Mouse (Mus musculus) hindbrain, embryonic 11.5 days (tissue): ENCODE data around the gene Olfr1211. TPM values are rescaled to one million over a fixed set of nuclear protein-coding genes. Genes with fewer than 3 reads are reported as not detected.

ENCODE experiments used
- ATAC-seq: fragments of 200-750 bp; cut with Nextera tagmentation; 2 replicates; pipeline ENCODE4 v1.8.0; 2017; ENCODE audit warnings: mild to moderate bottlenecking, moderate TSS enrichment, moderate library complexity; ENCODE audit not compliant: low FRiP score
- DNase-seq: peaks from one replicate; pipeline ENCODE4 v3.0.0-alpha.2; 2015; ENCODE audit warnings: low spot score
- H3K27ac ChIP-seq: fragments of 300-500 bp; sonication (generic); 2 replicates; pipeline ENCODE4 v1.5.1; 2014; ENCODE audit warnings: mild to moderate bottlenecking, low read depth, low read length
- H3K27me3 ChIP-seq: fragments of 300-500 bp; sonication (generic); 2 replicates; pipeline ENCODE4 v1.6.1; 2014; ENCODE audit warnings: mild to moderate bottlenecking, low read length, moderate library complexity, mixed read lengths; ENCODE audit not compliant: control insufficient read depth, insufficient read depth
- H3K36me3 ChIP-seq: fragments of 300-500 bp; sonication (generic); 2 replicates; pipeline ENCODE4 v1.6.1; 2014; ENCODE audit warnings: mild to moderate bottlenecking, low read length, moderate library complexity, mixed read lengths; ENCODE audit not compliant: control insufficient read depth, insufficient read depth
- H3K4me1 ChIP-seq: fragments of 300-500 bp; sonication (generic); replicated peaks from 2 replicates; pipeline ENCODE4 v1.6.1; 2014; ENCODE audit warnings: low read length, mixed read lengths; ENCODE audit not compliant: control insufficient read depth, insufficient read depth
- H3K4me2 ChIP-seq: fragments of 300-500 bp; sonication (generic); replicated peaks from 2 replicates; pipeline ENCODE4 v1.6.1; 2014; ENCODE audit warnings: mild to moderate bottlenecking, low read depth, low read length
- H3K4me3 ChIP-seq: fragments of 300-500 bp; sonication (generic); 2 replicates; pipeline ENCODE4 v1.5.1; 2014; ENCODE audit warnings: low read depth, low read length
- H3K9ac ChIP-seq: fragments of 300-500 bp; sonication (generic); 2 replicates; pipeline ENCODE4 v1.6.1; 2014; ENCODE audit warnings: low read depth, low read length
- H3K9me3 ChIP-seq: fragments of 300-500 bp; sonication (generic); 2 replicates; pipeline ENCODE4 v1.6.1; 2016; ENCODE audit warnings: low read length; ENCODE audit not compliant: control insufficient read depth
- WGBS: fragments of 180-500 bp; shearing (Covaris S2); extraction: QIAGEN DNeasy Blood & Tissue Kit; methylation state at CpG from one replicate; pipeline ENCODE4 v1.1.7; 2014; 5-methylcytosine and 5-hydroxymethylcytosine counted together
- polyA plus RNA-seq: library from polyadenylated mRNA; unstranded; fragments of >200 nt; fragmentation: Nextera tagmentation; extraction: Ambion mirVana; gene quantifications from 2 replicates; pipeline ENCODE4 v1.2.1, GENCODE M21; 2014

The Olfr1211 gene
- not detected in 2 replicates for polyA plus RNA-seq

DNA sequence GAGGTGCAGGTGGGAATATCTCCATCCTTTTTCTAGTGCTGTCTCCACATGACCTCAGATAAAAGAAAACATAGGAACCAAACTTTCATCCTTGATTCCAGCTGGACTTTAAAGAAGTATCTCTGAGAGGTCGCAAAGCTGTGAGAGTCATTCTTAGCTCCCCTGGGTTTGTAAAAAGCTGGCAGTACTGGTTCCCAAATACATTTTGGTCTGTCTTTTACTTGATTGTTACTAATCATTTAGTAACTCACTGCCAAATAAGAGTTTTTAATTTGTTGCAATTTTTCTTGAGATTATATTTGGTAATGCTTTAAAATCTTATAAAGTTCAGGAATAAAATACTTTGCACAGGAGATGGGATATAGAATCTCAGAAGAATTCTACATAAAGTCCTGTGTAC lies at the start of gene Olfr1211:
TSS of gene Olfr1211 (minus strand) at position 101 of the 400 bp plus-strand sequence.
- Histone ChIP-seq H3K27ac (no peak within 1 kb of the TSS), H3K4me2 (no peak within 1 kb of the TSS), H3K27me3 (no peaks in the 10 kb centered on the region), H3K36me3 (no peaks in the 10 kb centered on the region), H3K9ac (no peak within 1 kb of the TSS), H3K4me1 (no peaks in the 10 kb centered on the region), H3K9me3 (no peaks in the 10 kb centered on the region), H3K4me3 (no peak within 1 kb of the TSS)
- no peak for ATAC-seq
- no peak for DNase-seq
- WGBS = 97% methylated on average over 1 of the region's 1 CpGs

DNA sequence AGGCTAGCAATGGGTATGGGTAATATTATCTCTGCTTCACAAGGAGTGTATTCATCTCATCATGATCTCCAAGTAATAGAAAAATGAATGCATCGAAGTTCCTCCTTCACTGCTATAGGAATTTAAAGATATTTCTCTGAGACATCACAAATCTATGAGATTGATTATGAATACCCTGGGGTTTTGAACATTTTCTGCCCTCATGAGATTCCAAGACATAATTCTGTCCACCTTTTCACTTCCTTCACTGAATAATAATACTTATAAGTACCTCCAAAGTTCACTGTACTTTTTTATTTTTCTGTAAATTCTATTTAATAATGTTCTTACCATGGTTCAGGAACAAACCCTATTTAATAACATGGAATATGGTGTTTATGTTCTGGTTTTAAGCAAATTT lies 42.3 kb upstream of the Olfr1211 start, which contains the start of gene Gm13762:
TSS of gene Gm13762 (minus strand) at position 101 of the 400 bp plus-strand sequence.
- Histone ChIP-seq H3K27me3 (no peaks in the 10 kb centered on the region), H3K9ac (no peak within 1 kb of the TSS), H3K36me3 (no peaks in the 10 kb centered on the region), H3K4me2 (no peak within 1 kb of the TSS), H3K4me3 (no peak within 1 kb of the TSS), H3K9me3 (no peaks in the 10 kb centered on the region), H3K27ac (no peak within 1 kb of the TSS), H3K4me1 (no peaks in the 10 kb centered on the region)
- DNase-seq (no peak), ATAC-seq (no peak)
- WGBS = 84% methylated on average over 1 of the region's 1 CpGs

DNA sequence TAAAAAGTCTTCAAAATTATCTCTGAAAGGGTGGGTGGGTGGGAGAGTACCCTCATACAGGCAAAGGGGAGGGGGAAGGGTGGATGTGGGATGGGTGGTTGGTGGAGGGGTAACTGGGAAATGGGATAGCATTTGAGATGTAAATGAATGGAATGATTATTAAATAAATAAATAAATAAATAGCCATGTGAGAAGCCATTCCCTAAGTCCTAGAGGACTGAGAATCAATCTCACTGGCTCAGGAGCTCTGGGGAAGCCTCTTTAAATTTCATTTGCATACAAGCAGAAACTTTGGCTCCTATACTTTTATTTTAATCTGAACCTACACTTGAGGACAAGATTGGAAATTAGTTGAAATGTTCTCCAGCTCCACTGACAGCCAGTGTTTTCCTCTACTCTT lies 15.8 kb upstream of the Olfr1211 start, which contains the start of gene Olfr1212:
TSS of gene Olfr1212 (plus strand) at position 301 of the 400 bp plus-strand sequence.
- no peaks in the 10 kb centered on the region for H3K4me1 ChIP-seq
- ATAC-seq (no peak), DNase-seq (no peak)
- no peak within 1 kb of the TSS for H3K9ac ChIP-seq
- no peak within 1 kb of the TSS for H3K27ac ChIP-seq
- no peak within 1 kb of the TSS for H3K4me2 ChIP-seq
- no peak within 1 kb of the TSS for H3K4me3 ChIP-seq
- H3K36me3 ChIP-seq = no peaks in the 10 kb centered on the region
- H3K27me3 ChIP-seq = no peaks in the 10 kb centered on the region
- H3K9me3 ChIP-seq = no peaks in the 10 kb centered on the region

DNA sequence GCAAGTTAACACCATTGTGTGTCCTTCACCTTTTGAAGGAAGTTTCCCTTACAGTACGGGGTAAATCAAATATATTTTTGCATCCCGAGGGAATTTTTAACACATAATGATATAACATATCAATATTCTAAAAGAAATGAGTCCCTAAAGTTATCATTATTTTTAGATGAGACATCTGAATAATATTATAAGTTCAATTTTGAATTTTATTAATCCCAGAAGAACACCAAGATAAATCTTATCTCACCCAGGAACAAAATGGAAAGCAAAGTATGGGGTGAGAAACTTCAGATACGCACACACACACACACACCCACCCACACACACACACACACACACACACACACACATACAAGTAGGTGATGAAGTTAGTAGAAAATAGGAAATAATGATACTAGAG lies 22.9 kb downstream of the Olfr1211 start, which contains the start of gene Olfr1209:
TSS of gene Olfr1209 (minus strand) at position 101 of the 400 bp plus-strand sequence.
- WGBS = 89% methylated on average over 3 of the region's 3 CpGs
- DNase-seq (no peak), ATAC-seq (no peak)
- Histone ChIP-seq H3K9me3 (no peaks in the 10 kb centered on the region), H3K4me3 (no peak within 1 kb of the TSS), H3K4me2 (no peak within 1 kb of the TSS), H3K9ac (no peak within 1 kb of the TSS), H3K27me3 (no peaks in the 10 kb centered on the region), H3K4me1 (no peaks in the 10 kb centered on the region), H3K36me3 (no peaks in the 10 kb centered on the region), H3K27ac (no peak within 1 kb of the TSS)

DNA sequence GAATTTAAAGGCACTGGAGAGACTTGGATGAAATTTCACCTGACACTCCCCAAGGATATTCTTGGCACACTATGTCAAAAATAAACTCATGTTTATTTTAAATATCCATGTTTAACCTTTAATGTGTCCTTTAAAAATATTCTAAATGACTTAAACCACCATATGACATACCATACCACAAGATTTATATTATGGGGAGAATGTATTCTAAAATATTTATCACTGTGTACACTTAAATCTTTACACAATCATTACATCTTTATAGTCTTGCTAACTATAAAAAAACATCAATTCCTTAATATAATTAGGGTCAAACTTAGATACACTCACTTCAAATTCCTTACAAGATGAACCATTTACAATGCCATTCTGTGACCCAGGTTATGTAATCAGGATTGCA lies 35.7 kb downstream of the Olfr1211 start, which contains the start of gene Olfr1208:
TSS of gene Olfr1208 (minus strand) at position 101 of the 400 bp plus-strand sequence.
- ATAC-seq (no peak), DNase-seq (no peak)
- H3K9me3 ChIP-seq = no peaks in the 10 kb centered on the region
- H3K4me1 ChIP-seq = no peaks in the 10 kb centered on the region
- H3K27ac ChIP-seq = no peak within 1 kb of the TSS
- no peak within 1 kb of the TSS for H3K4me2 ChIP-seq
- no peak within 1 kb of the TSS for H3K4me3 ChIP-seq
- no peak within 1 kb of the TSS for H3K9ac ChIP-seq
- H3K27me3 ChIP-seq = no peaks in the 10 kb centered on the region
- H3K36me3 ChIP-seq = no peaks in the 10 kb centered on the region

Other genes with a start within 250 kb of the Olfr1211 start
- not detected in 2 replicates for gene Olfr1195, start 248.9 kb downstream of the Olfr1211 start, polyA plus RNA-seq
- not detected in 2 replicates for gene Olfr1196, start 233.5 kb downstream of the Olfr1211 start, polyA plus RNA-seq
- not detected in 2 replicates for gene Olfr1197, start 205.7 kb downstream of the Olfr1211 start, polyA plus RNA-seq
- gene Olfr1198, start 186.7 kb downstream of the Olfr1211 start, polyA plus RNA-seq = not detected in 2 replicates
- not detected in 2 replicates for gene Olfr1199, start 177.6 kb downstream of the Olfr1211 start, polyA plus RNA-seq
- not detected in 2 replicates for gene Olfr1200, start 167.6 kb downstream of the Olfr1211 start, polyA plus RNA-seq
- not detected in 2 replicates for gene Olfr1201, start 145.1 kb downstream of the Olfr1211 start, polyA plus RNA-seq
- gene Olfr1202, start 123.6 kb downstream of the Olfr1211 start, polyA plus RNA-seq = not detected in 2 replicates
- not detected in 2 replicates for gene Olfr1205, start 108.4 kb downstream of the Olfr1211 start, polyA plus RNA-seq
- gene Olfr1204, start 88.8 kb downstream of the Olfr1211 start, polyA plus RNA-seq = not detected in 2 replicates
- gene Olfr1206, start 74.9 kb downstream of the Olfr1211 start, polyA plus RNA-seq = not detected in 2 replicates
- not detected in 2 replicates for gene Olfr1208, start 35.8 kb downstream of the Olfr1211 start, polyA plus RNA-seq
- not detected in 2 replicates for gene Olfr1209, start 23.0 kb downstream of the Olfr1211 start, polyA plus RNA-seq
- not detected in 2 replicates for gene Olfr1212, start 15.9 kb upstream of the Olfr1211 start, polyA plus RNA-seq
- gene Gm13762, start 42.2 kb upstream of the Olfr1211 start, polyA plus RNA-seq = not detected in 2 replicates
- gene Olfr1214, start 54.5 kb upstream of the Olfr1211 start, polyA plus RNA-seq = not detected in 2 replicates
- not detected in 2 replicates for gene Olfr1215, start 68.9 kb upstream of the Olfr1211 start, polyA plus RNA-seq
- gene Olfr1216, start 80.2 kb upstream of the Olfr1211 start, polyA plus RNA-seq = not detected in 2 replicates
- not detected in 2 replicates for gene Olfr1217, start 94.0 kb upstream of the Olfr1211 start, polyA plus RNA-seq
- gene Olfr1218, start 123.1 kb upstream of the Olfr1211 start, polyA plus RNA-seq = not detected in 2 replicates
- gene Olfr1219, start 145.4 kb upstream of the Olfr1211 start, polyA plus RNA-seq = not detected in 2 replicates
- gene Olfr1220, start 168.7 kb upstream of the Olfr1211 start, polyA plus RNA-seq = not detected in 2 replicates
- gene Olfr1221, start 179.2 kb upstream of the Olfr1211 start, polyA plus RNA-seq = not detected in 2 replicates
- not detected in 2 replicates for gene Olfr1222, start 194.9 kb upstream of the Olfr1211 start, polyA plus RNA-seq
- gene Olfr1223, start 213.4 kb upstream of the Olfr1211 start, polyA plus RNA-seq = not detected in 2 replicates
- not detected in 2 replicates for gene Olfr1224-ps1, start 226.0 kb upstream of the Olfr1211 start, polyA plus RNA-seq
- not detected in 2 replicates for gene Olfr1225, start 236.6 kb upstream of the Olfr1211 start, polyA plus RNA-seq